In the genomic region with DNA sequence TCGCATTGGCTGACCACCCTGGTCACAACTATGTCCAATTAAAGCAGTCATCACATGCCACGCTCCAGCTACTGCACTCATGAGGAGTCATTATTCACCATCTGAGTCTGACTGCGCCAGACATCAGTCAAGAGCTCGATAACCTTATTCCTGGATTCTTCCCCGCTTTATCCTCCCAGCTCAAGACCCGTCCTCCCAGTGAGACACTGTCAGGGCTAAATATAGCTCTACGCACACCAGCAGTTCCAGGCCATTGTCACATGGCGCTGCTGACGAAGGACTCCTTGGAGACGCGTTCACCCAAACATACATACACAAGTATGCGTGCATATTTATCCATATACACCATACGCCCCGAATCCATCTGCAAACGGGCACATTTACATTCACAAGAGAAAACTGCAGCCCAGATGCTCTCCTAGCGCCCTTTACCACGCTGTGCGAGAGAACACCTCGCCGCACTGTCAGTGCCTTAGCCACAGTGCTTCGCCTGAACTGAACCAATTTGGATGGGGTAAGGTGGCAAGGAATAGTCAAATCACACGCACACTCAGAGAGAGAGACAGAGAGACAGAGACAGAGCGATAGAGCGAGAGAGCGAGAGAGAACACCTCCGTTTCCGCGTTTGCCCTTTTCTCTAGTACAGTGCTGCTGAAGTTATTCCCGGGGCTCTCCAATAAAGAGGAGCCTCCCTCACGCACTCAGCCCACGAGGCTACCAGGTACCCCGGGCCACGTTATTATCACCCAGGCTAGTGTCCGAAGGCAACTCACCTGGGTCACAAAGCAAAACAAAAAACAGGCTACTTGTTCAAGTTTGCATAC, we compare ENCODE assay signal across 9 mouse cellular contexts.
A peak's percentile ranks its signal among the peaks of the same experiment; 100 is the strongest.
DNase-seq lines count a peak whose midpoint lies in the region; ATAC-seq lines count a peak whose summit lies in the region.
"Had no signal": no experiment of that assay in that cellular context is flagged by ENCODE, and none has a peak within 500 bp of the region (broad histone marks: within the 10 kb centered on the region; RNA-seq: fewer than 3 reads in every experiment).

No protein-coding gene starts in this region.

- peak overlapping the region; percentile 87 for H3K27ac ChIP-seq in forebrain, embryonic 15.5 days (replicated peaks)
- no peak overlapping the region for H3K27ac ChIP-seq in hindbrain, embryonic 11.5 days (ENCODE audit: low read depth, low read length)
- no peak overlapping the region; the same call in 1 of the 2 replicates for H3K27ac ChIP-seq in liver, embryonic 13.5 days
- H3K27ac ChIP-seq in neural tube, embryonic 11.5 days (ENCODE audit: low read depth, low read length): no peak overlapping the region

- H3K36me3 ChIP-seq in forebrain, embryonic 15.5 days: no peaks in the 10 kb centered on the region
- no peaks in the 10 kb centered on the region for H3K36me3 ChIP-seq in hindbrain, embryonic 11.5 days (ENCODE audit: control insufficient read depth, insufficient read depth, low read length)
- H3K36me3 ChIP-seq in liver, embryonic 13.5 days: no peaks in the 10 kb centered on the region
- H3K36me3 ChIP-seq in neural tube, embryonic 11.5 days (ENCODE audit: control insufficient read depth, insufficient read depth, low read length): no peaks in the 10 kb centered on the region

- peak; percentile 21; the same call in 1 of the 2 replicates for ATAC-seq in forebrain, embryonic 15.5 days (replicated peaks)
- ATAC-seq in hindbrain, embryonic 11.5 days (ENCODE audit: low FRiP score): no peak
- ATAC-seq in liver, embryonic 13.5 days (ENCODE audit: low read depth): no peak
- ATAC-seq in neural tube, embryonic 11.5 days (ENCODE audit: insufficient read depth, low FRiP score, low TSS enrichment): no peak

- peak overlapping the region; percentile 74 for H3K4me2 ChIP-seq in forebrain, embryonic 15.5 days (replicated peaks)
- peak overlapping the region; percentile 86 for H3K4me2 ChIP-seq in hindbrain, embryonic 11.5 days (replicated peaks; ENCODE audit: low read depth, low read length)
- H3K4me2 ChIP-seq in liver, embryonic 13.5 days: peak overlapping the region; percentile 93
- peak overlapping the region; percentile 93 for H3K4me2 ChIP-seq in neural tube, embryonic 11.5 days (ENCODE audit: low read depth)

- peak overlapping the region; percentile 68 for H3K4me3 ChIP-seq in forebrain, embryonic 15.5 days
- peak overlapping the region; percentile 70 for H3K4me3 ChIP-seq in hindbrain, embryonic 11.5 days (ENCODE audit: low read depth, low read length)
- peak overlapping the region; percentile 71 for H3K4me3 ChIP-seq in liver, embryonic 13.5 days (replicated peaks)
- peak overlapping the region; percentile 64 for H3K4me3 ChIP-seq in neural tube, embryonic 11.5 days (ENCODE audit: low read depth, low read length)

- peak; percentile 39 for DNase-seq in kidney, adult 18-20 months
- DNase-seq in kidney, postnatal 25 days: no peak
- DNase-seq in ZHBTc4 (ENCODE audit: low read depth, low spot score): peak; percentile 9
- DNase-seq in hindbrain, embryonic 11.5 days (ENCODE audit: low spot score): peak; percentile 60
- peak; percentile 3 for DNase-seq in liver, embryonic 13.5 days
- peak; percentile 41 for DNase-seq in neural tube, embryonic 11.5 days (ENCODE audit: low spot score)
- no peak for DNase-seq in c-Kit-positive CD71-positive TER-119-positive erythroid progenitor cells, embryonic 14.5 days (ENCODE audit: low spot score)

- no peaks in the 10 kb centered on the region for H3K9me3 ChIP-seq in forebrain, embryonic 15.5 days
- H3K9me3 ChIP-seq in hindbrain, embryonic 11.5 days (ENCODE audit: control insufficient read depth, low read length): no peaks in the 10 kb centered on the region
- no peaks in the 10 kb centered on the region for H3K9me3 ChIP-seq in liver, embryonic 13.5 days (replicated peaks)
- no peaks in the 10 kb centered on the region for H3K9me3 ChIP-seq in neural tube, embryonic 11.5 days (ENCODE audit: control insufficient read depth, low read length)

- H3K9ac ChIP-seq in forebrain, embryonic 15.5 days (replicated peaks): peak overlapping the region; percentile 83
- H3K9ac ChIP-seq in hindbrain, embryonic 11.5 days (ENCODE audit: low read depth, low read length): peak overlapping the region; percentile 54
- peak overlapping the region; percentile 76 for H3K9ac ChIP-seq in liver, embryonic 13.5 days
- peak overlapping the region; percentile 65 for H3K9ac ChIP-seq in neural tube, embryonic 11.5 days (ENCODE audit: low read length)

- peaks cover 4% of the 10 kb centered on the region; the same call in 1 of the 2 replicates for H3K27me3 ChIP-seq in forebrain, embryonic 15.5 days
- peaks cover 7% of the 10 kb centered on the region for H3K27me3 ChIP-seq in hindbrain, embryonic 11.5 days (ENCODE audit: control insufficient read depth, insufficient read depth, low read length)
- H3K27me3 ChIP-seq in liver, embryonic 13.5 days: peaks cover 13% of the 10 kb centered on the region; the same call in 1 of the 2 replicates
- H3K27me3 ChIP-seq in neural tube, embryonic 11.5 days (ENCODE audit: control insufficient read depth, insufficient read depth, low read length): peaks cover 3% of the 10 kb centered on the region
- H3K27me3 ChIP-seq: Patski had no signal

- 2% methylated on average over 34 of the region's 34 CpGs for WGBS in forebrain, embryonic 15.5 days
- WGBS in hindbrain, embryonic 11.5 days: 7% methylated on average over 34 of the region's 34 CpGs
- WGBS in liver, embryonic 13.5 days (ENCODE audit: insufficient replicate concordance): 3% methylated on average over 34 of the region's 34 CpGs
- 10% methylated on average over 34 of the region's 34 CpGs for WGBS in neural tube, embryonic 11.5 days

- H3K4me1 ChIP-seq in forebrain, embryonic 15.5 days: peaks cover 46% of the 10 kb centered on the region
- H3K4me1 ChIP-seq in hindbrain, embryonic 11.5 days (replicated peaks; ENCODE audit: control insufficient read depth, insufficient read depth, low read length): peaks cover 2% of the 10 kb centered on the region; the same call in 1 of the 2 replicates
- H3K4me1 ChIP-seq in liver, embryonic 13.5 days (replicated peaks): peaks cover 38% of the 10 kb centered on the region
- peaks cover 32% of the 10 kb centered on the region for H3K4me1 ChIP-seq in neural tube, embryonic 11.5 days (ENCODE audit: control insufficient read depth, insufficient read depth, low read length)

Comparison
In these comparisons a context has a peak if more than half of its experiments do, and no peak if none do; other contexts are left out.
1. DNase-seq: peak in kidney, adult 18-20 months (single experiment), ZHBTc4 (single experiment), hindbrain, embryonic 11.5 days (single experiment), liver, embryonic 13.5 days (single experiment) and neural tube, embryonic 11.5 days (single experiment); none in kidney, postnatal 25 days (0 of 2) and c-Kit-positive CD71-positive TER-119-positive erythroid progenitor cells, embryonic 14.5 days (single experiment).
2. Peak in every context shown above with its lines, with median percentiles within 50 percentile points of each other: H3K4me2 ChIP-seq, H3K4me3 ChIP-seq and H3K9ac ChIP-seq.